Mouse (Mus musculus) c-Kit-negative CD71-positive TER-119-positive erythroid progenitor cells, embryonic 14.5 days (primary cell): ENCODE results near the gene Ifi207.
"Not testable (repeated sequence)": the region's sequence is repeated elsewhere in the genome, so short reads cannot be mapped to it uniquely, and the experiment has no call there.

Experiments used
- DNase-seq: peaks from one replicate; pipeline ENCODE4 v3.0.0-alpha.2; 2013; ENCODE audit warnings: low read depth, low spot score

Gene Ifi207

DNA sequence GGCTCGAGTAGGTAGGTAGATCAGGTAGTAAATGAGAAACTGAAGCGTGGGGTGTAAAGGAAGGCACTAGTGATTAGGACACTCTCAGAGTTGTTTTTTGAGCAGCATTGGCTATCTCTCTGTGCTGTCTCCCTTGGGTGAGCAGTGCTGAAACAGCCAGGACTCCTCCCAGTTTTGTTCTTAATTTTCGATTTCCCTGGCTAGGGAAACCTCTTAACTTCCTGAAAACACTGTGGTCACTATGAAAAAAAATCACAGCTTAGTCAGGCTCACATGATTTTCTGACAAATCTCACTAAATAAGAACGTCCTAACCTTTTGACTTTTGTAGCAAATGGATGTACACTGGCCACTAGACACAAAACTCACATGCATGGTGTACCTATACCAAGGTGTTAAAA, at the start of gene Ifi207:
Gene Ifi207, minus strand, starts transcription at position 92 of the 400 bp plus-strand sequence.
- no peak for DNase-seq

DNA sequence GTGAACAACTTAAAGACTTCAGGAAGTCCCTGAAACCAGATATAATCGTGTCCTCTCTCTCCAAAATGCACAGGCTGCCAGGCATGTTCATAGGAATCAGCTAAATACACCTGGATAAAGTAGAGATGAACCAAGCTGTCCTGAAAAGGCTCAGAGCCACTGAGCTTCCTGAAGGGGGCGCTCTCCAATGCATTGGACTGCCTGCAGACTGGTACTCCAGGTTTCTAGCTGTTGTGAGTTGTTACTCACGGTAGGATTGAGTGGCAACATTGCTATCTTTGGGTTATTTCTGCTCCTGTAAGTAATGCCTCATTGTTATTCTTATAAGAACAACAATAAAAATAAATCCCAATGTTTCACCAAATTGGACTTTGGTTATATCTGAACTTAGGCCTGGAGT, 31.9 kb upstream of the Ifi207 start:
- DNase-seq, result not testable (repeated sequence)

DNA sequence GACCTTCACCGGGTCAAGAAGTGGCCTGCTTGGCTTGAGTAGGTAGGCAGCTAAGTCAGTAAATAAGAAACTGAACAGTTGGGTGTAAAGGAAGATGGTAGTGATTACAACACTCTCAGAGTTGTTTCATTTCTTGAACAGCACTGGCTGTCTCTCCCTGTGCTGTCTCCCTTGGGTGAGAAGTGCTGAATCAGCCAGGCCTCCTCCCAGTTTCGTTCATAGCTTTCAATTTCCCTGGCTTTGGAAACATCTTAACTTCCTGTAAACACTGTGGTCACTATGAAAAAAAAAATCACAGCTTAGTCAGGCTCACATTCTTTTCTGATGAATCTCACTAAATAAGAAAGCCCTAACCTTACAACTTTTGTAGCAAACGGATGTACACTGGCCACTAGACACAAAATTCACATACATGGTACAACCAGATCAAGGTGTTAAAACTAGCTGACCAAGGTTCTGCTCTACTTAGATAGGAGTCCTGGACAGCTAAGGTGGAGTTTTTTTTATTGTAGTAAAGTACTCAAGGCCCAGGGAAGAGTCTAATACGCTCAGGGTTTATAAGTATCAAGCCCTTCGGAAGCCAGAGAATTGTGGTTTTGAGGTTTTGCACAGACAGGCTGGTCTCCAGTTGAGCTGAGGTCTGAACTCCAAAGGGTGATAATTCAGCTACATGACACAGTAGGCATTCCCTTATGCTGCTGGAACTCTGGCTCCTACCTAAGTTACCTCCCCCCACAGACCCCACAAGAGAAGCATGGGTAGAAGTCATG, 25.5 kb upstream of the Ifi207 start, which contains the start of gene Ifi204:
Gene Ifi204, minus strand, starts transcription at position 96 of the 770 bp plus-strand sequence.
- DNase-seq, result not testable (repeated sequence)

DNA sequence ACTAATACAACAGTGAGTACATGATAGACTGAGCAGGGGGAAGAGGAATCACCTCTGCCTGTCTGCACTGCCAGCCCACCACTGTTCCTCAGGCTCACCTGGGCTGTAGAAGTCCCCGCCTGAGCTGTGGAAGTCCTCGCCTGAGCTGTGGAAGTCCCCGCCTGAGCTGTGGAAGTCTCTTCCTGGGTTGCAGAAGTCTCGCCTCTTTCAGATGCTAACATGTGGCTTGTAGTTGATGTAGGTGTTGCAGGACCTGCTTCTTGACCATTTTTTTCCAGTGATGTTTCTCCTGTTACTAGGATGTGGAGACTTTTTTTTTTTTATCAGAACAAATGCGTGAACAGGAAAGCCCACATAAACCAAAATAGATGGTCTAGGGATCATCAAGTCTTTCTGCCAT, 18.5 kb upstream of the Ifi207 start:
- DNase-seq, result not testable (repeated sequence)

- DNase-seq, result no peak
Measured at GRCm38 (mm10) chr1:173742262-173742661, 715 bp upstream of the Ifi207 start.

GRCm38 (mm10) chr1:173740537-173740936, 1.0 kb downstream of the Ifi207 start:
- no peak for DNase-seq

- DNase-seq, result no peak
Measured at GRCm38 (mm10) chr1:173736986-173737385, 4.6 kb downstream of the Ifi207 start.

GRCm38 (mm10) chr1:173735015-173735414, 6.5 kb downstream of the Ifi207 start:
- not testable (repeated sequence) for DNase-seq

- no peak for DNase-seq
Measured at GRCm38 (mm10) chr1:173733219-173733618, 8.3 kb downstream of the Ifi207 start.

GRCm38 (mm10) chr1:173694270-173694669, 47.3 kb downstream of the Ifi207 start:
- DNase-seq, result no peak

GRCm38 (mm10) chr1:173678605-173679004, 62.9 kb downstream of the Ifi207 start:
- not testable (repeated sequence) for DNase-seq

GRCm38 (mm10) chr1:173673458-173674097, 68.0 kb downstream of the Ifi207 start, which contains the start of gene Ifi208:
Gene Ifi208, plus strand, starts transcription at chr1:173673675.
- not testable (repeated sequence) for DNase-seq
